Mouse (Mus musculus) embryo, embryonic 10 days (tissue): Measurements from ENCODE around the gene Gm17660.
A peak's percentile ranks its signal among the peaks of the same experiment; 100 is the strongest.

Source experiments
- DNase-seq: peaks from one replicate; pipeline ENCODE4 v3.0.0-alpha.2; 2015; ENCODE audit warnings: low spot score

The Gm17660 gene

GRCm38 (mm10) chr5:104077508-104077907 lies at the start of gene Gm17660:
Gene Gm17660, minus strand, starts transcription at chr5:104077608.
- no peak for DNase-seq

GRCm38 (mm10) chr5:104126561-104127320 lies 49.3 kb upstream of the Gm17660 start:
- DNase-seq: no peak

GRCm38 (mm10) chr5:104124016-104124658 lies 46.7 kb upstream of the Gm17660 start:
- DNase-seq: no peak

- no peak for DNase-seq
Measured at GRCm38 (mm10) chr5:104115890-104116289, 38.5 kb upstream of the Gm17660 start.

GRCm38 (mm10) chr5:104115118-104115517 lies 37.7 kb upstream of the Gm17660 start:
- DNase-seq: no peak

- no peak for DNase-seq
Measured at GRCm38 (mm10) chr5:104113491-104114172, 36.2 kb upstream of the Gm17660 start, which contains the start of gene Sparcl1. Gene Sparcl1, minus strand, starts transcription at chr5:104113733.

GRCm38 (mm10) chr5:104112511-104112910 lies 35.1 kb upstream of the Gm17660 start:
- DNase-seq: no peak

- DNase-seq: peak; percentile 66
Measured at GRCm38 (mm10) chr5:104112016-104112415, 34.6 kb upstream of the Gm17660 start.

- peak; percentile 88 for DNase-seq
Measured at GRCm38 (mm10) chr5:104110171-104110920, 32.9 kb upstream of the Gm17660 start.

- peak; percentile 75 for DNase-seq
Measured at GRCm38 (mm10) chr5:104109516-104109915, 32.1 kb upstream of the Gm17660 start.

GRCm38 (mm10) chr5:104108879-104109369 lies 31.5 kb upstream of the Gm17660 start:
- peak; percentile 79 for DNase-seq

- peak; percentile 76 for DNase-seq
Measured at GRCm38 (mm10) chr5:104108127-104108875, 30.9 kb upstream of the Gm17660 start.

- peak; percentile 43 for DNase-seq
Measured at GRCm38 (mm10) chr5:104104111-104104510, 26.7 kb upstream of the Gm17660 start.

- DNase-seq: no peak
Measured at GRCm38 (mm10) chr5:104103171-104103570, 25.8 kb upstream of the Gm17660 start.

- peak; percentile 57 for DNase-seq
Measured at GRCm38 (mm10) chr5:104101678-104102531, 24.5 kb upstream of the Gm17660 start.

GRCm38 (mm10) chr5:104096078-104096938 lies 18.9 kb upstream of the Gm17660 start:
- DNase-seq: no peak

- no peak for DNase-seq
Measured at GRCm38 (mm10) chr5:104095416-104096077, 18.1 kb upstream of the Gm17660 start.

- DNase-seq: no peak
Measured at GRCm38 (mm10) chr5:104089751-104090150, 12.3 kb upstream of the Gm17660 start.

GRCm38 (mm10) chr5:104085366-104085765 lies 8.0 kb upstream of the Gm17660 start:
- DNase-seq: no peak
